Mouse (Mus musculus): ENCODE data around the gene Arf4.
A peak's percentile ranks its signal among the peaks of the same experiment; 100 is the strongest.

Arf4 gene

DNA sequence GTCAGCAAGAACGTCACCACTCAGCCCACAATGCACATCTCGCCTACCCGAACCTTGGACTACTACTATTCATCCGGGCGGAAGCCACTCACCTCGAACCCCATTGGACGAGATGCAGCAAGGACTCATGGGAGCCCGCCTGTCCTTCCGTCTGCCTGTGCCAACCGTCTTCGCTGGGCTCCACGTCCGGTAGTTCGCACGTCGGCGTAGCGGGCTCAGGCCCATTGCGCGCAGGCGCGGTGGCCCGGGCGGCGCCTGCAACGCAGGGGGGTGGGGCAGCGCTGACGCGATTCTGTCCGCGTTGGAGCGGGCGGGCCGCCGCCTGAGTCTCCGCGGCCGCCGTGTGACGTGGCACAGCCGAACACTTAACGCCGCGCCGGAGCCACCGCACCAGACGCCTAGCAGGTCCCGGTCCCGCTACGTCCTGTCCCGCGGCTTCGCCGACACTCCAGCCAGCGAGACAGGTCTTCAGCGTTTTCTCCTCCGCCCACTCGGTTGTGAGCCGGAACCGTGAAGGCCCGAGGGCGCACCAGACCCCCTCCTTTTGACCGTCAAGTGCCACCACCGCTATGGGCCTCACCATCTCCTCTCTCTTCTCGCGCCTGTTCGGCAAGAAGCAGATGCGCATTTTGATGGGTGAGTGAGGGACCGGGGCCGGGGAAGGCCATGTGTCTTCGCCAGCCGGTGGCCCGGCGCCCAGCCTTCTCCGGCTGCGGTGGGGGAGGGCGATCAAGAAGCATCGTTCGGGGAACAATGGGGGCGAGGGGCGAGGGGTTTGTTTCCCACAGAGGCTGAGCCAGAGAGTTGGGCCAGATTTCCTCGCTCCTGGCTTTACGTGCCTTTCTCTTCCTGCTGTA is at the start of gene Arf4:
Arf4 (plus strand) TSS at position 224 of the 857 bp plus-strand sequence.
- DNase-seq (ENCODE audit: low spot score in 2 of 2) = peak; percentile 99 to 100

DNA sequence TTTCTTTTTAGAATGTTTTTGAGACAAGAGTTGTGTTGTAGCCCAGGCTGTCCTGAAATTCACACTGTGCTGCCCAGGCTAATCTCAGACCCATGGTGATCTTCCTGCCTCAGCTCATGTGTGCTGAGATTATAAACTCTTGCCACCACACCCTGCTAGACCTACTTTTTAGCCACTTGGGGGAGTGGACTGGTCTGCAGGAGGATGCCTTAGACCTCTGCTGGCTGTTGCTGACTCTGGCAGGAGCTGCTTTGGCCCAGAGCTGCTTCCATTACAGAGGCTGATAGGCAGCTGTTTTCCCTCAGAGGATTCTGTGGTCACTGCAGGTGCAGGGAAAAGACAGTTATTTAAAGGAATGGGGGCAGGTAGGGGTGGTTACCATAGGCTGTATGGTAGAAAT is 46.5 kb upstream of the Arf4 start:
- DNase-seq (ENCODE audit: low spot score in 2 of 2) = no peak

DNA sequence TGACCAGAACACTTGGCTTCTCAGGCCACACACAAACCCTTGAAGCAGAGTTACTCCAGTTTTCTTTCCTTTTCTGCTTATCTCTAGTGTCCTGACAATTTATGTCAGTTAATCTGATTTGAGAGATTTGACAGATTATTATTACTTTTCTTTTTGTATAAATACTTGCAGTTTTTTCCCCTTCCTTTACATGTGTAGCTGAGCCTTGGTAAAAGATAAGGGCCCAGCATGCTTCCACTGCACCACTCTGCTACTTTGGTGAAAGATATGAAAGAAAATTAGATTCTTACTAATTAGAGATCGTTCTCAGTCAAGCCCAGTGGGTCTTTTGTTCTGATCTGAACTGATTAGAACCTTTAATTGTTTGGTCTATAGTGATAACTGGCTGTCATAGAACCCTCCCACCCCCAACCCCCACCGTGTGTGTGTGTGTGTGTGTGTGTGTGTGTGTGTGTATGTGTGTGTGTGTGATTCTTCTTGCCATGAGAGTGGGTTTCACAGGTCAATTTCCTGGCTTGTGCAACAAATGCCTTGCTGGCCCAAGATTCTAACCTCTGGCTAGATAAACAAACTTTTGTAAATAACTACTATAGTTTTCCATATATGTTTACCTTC is 44.5 kb upstream of the Arf4 start:
- DNase-seq (ENCODE audit: low spot score in 2 of 2) = no peak

DNA sequence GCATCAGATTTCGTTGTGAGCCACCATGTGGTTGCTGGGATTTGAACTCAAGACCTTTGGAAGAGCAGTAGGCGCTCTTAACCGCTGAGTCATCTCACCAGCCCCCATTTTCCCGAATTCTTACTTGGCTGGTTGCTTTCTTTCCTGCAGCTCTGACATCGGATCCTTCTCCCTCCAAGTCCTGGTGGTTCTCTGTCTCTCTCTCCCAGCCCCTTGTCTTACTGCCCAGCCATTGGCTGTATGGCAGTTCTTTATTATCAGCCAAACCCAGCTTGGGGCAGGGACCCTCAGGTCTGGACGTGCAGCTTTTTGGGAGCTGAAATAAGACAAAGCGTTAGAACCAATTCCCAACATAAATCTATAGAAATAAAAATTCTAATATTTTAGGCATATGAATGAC is 42.7 kb upstream of the Arf4 start:
- no peak for DNase-seq (ENCODE audit: low spot score in 2 of 2)

DNA sequence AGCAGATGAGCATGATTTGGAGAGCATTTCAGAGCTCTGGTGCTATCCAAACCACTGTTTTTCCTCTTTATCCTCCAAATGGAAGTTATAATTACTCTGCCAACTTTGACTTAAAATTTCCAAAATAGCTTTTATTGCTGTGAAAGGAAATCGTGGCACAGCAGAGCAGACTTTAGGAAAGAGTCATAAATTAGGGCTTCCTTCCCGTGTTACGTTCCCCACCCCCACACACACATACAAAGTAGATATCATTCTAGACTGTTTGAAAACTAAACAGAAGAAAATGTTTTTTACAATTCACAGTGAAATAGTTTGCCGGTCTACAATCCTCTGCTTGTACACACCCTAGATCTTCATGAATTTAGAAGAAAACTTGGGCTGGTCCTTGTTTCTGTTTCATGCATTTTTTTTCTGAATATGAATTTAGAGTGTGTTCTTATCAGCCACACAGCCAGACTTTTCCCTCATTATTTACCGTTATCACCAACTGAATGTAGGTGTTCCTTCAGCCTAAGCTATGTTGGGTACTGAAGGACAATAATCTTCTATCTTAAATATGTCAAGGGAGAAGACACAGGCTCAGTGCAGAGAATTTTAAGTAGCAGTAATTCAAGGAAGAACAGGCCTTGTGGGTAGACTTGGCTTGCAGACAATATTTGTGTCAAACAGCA is 42.0 kb upstream of the Arf4 start:
- DNase-seq (ENCODE audit: low spot score in 2 of 2) = no peak

DNA sequence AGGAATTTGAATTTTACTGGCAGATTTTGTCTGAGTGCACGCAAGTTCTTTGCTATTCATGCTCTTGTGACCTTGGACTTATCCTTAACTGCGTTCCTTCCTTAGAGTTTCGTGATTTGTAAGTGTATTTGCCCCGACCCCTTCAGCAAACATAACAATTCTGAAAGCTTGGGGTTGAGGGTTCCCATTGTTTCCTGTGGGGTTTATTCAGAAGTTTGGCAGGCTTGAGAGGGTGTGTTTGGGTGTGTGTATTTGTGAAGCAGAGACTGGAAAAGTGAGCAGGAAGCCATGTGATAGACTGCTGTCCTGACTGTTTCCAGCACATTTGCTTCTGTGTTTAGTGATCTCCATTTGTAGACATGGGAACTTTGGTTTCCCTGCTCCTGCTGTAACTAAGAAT is 32.5 kb upstream of the Arf4 start:
- DNase-seq (ENCODE audit: low spot score in 2 of 2) = no peak

DNA sequence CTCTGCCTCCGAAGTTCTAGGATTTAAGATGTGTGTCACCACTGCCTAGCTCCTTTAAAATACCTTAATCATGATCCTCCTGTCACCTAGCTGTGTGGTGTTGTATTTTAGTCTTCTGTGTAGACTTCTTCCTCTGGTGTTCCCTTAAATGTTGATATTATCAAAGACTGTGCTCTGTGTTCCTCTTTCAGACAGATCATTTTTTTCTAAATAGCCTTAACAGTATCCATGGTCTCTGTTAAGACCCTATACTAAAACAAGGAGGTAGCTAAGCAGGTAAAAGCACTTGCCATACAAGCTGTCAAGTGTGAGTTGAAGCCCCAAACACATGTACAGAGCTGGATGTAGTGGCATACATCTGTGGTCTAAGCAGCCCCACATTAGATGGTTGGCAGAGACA is 28.2 kb upstream of the Arf4 start:
- no peak for DNase-seq (ENCODE audit: low spot score in 2 of 2)

DNA sequence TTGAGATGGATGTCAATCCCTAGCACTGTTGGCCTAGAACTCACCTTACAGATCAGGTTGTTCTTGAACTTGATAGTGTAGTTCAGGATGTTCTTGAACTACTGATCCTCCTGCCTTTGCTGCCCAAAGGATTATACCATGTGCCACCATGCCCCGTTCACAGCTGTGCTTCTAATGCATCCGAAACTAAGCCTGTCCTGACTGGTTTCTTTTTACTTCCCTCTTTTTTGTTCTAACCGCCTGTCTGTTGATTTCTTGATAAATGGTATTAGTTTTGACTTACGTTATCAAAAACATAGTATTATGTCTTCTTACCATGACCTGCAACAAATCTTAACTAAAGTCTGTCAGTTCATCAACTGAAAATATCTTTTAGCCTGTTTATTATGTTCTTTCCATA is 27.2 kb upstream of the Arf4 start:
- no peak for DNase-seq (ENCODE audit: low spot score in 2 of 2)

DNA sequence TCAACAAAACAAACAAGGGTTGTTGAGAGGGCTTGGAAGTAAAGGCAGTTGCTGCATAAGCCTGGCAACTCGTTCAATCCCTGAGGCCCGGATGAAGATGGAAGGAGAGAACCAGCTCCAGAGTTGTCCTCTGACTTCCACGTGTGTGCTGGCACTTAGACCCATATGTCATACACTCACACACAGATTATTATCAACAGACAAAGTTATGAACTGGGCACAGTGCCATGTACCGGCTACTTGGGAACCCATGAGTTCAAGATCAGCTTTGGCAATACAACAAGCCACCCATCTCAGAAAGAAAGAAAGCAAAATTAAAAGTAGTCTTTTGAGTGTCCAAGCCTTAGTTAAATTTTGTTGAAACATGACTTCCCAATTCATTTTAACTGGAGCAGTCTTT is 12.6 kb upstream of the Arf4 start:
- no peak for DNase-seq (ENCODE audit: low spot score in 2 of 2)

DNA sequence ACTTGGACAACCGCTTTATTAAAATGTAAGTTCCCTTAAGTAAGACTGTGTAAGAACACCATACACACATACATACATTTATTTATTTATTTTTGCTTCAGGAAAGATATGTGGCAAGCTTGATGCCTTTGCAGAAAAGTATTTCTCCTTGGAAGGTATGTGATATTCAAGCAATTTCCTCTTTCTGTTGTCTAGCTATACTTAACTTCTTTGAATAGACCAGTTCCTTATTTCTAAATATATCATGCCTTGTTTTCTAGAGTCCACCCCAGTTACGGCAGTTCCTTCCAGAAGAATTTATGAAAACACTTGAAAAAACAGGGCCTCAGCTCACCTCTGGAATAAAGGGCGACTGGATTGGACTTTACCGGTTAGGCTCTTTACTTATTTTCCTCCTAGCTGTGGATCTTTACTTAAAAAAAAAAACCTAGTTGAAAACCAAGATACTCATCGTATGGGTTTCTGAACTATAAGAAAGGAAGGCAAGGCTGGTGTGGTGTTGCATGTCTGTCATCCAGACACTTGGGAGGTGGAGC is 11.2 kb upstream of the Arf4 start:
- DNase-seq (ENCODE audit: low spot score in 2 of 2) = no peak

DNA sequence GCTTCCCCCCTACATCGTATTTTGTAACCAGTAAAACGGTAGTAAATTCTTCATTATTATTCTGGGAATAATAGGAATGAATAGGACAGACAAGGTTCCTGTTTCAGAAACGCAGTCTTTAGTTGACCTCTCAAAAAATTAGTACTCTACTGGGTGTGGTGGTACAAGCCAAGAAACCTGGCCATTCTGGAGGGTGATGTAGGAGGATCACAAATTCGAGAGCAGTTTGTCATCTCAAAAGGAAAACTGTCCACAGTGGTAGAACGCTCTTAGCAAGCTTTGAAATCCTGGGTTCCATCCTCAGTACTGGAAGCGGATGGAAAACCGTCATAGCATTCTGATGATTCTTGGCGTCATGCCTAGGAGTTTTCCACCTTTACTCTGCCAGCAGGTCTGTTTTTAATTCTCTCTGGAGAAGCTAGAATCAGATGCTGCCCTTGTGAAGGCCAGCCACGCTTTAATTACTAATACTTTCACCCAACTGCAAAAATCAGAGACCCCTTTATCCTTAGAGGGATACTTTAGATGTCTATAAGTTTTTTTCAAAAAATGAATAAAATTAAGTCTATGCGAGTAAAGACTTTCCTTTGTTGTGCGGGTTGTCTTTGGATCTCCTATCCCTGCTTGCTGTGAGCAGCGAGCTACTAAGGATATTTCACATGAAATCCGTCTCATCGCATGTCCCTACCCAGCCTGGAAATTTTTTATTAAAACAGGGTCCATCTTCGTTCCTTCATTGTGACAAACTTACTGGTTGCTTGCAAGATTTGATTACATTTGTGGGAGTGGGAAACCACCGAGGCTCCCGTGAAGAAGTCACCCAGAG is 636 bp upstream of the Arf4 start:
- peak; percentile 39 to 58 for DNase-seq (ENCODE audit: low spot score in 2 of 2)

DNA sequence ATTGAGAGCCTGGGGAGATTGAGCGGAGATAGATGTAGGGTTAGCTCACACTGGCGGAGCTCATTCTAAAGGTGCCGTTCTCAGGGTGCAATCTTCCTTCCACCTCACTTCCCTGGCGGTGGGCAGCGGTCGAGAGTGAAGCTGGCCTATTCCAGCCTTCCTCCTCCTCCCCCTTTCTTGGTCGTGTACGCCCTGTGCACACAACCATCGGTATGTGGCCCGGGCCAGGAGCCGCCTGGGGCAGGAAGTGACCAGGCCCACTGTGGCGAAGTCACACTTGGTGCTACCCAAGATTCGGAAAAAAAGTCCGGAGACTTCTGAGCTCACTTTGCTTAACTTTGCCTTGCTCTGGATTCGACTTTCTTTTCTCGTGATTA is 822 bp downstream of the Arf4 start:
- DNase-seq (ENCODE audit: low spot score in 2 of 2) = peak; percentile 63 to 73

DNA sequence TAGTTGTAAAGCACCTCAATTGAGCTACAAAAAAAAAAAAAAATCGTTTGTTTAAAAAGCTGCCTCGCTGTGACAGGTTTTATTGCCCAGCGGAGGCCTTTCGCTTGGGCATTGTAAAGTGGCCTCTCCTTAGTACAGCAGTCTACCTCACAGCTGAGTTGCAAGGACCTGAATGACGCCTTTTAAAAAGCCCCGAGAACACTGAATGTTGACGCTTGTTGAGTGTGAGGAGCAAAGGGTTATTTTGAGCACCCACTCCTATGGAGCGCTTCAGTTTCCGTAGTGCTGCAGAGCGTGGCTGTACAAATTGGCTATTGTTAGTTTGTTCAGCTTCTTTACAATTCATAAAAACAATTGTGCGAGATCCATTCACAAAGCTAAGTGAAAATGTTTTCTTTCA is 1.4 kb downstream of the Arf4 start:
- no peak for DNase-seq (ENCODE audit: low spot score in 2 of 2)

DNA sequence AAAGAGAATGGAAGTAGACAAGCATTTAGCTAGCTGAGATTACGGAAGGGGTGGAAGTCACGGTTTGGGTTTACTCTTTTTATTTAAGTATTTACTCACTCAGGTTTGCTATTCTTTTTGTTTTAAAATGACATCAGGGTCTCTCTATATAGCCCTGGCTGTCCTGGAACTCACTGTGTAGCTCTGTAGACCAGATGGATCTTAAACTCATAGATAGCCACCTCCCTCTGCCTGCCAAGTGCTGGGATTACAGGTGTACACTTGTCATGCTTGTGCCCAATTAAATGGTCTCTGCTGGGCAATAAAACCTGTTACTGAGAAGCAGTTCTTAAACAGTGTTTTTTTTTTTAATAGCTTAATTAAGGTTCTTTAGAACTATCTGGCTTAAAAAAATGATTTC is 2.1 kb downstream of the Arf4 start:
- DNase-seq (ENCODE audit: low spot score in 2 of 2) = no peak

DNA sequence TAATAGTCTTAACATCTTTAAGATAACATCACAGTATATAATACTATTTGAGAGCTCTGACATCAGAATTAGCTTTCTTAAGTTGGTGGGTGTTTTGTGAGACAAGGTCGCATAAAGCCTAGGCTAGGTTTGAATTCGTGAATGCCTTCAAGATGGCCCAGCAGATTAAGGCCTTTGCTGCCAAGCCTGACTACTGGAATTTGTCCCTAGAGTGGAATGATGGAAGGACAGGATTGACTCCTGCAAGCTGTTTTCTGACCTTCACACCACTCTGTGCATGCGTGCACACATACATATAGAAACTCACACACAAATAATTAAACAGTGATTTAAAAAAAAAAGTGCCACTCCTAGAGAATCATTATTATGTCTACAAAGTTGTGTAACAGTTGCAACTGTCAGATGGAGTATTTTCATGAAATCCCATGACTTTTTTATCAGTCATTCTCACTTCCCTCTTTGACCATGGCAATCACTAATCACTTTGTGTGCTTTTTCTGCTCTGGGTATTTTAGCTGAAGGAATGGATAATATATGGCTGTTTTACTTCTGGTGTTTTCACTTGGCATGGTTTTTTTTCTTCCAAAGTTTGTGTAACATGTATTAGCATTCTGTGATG is 5.2 kb downstream of the Arf4 start:
- DNase-seq (ENCODE audit: low spot score in 2 of 2) = no peak

DNA sequence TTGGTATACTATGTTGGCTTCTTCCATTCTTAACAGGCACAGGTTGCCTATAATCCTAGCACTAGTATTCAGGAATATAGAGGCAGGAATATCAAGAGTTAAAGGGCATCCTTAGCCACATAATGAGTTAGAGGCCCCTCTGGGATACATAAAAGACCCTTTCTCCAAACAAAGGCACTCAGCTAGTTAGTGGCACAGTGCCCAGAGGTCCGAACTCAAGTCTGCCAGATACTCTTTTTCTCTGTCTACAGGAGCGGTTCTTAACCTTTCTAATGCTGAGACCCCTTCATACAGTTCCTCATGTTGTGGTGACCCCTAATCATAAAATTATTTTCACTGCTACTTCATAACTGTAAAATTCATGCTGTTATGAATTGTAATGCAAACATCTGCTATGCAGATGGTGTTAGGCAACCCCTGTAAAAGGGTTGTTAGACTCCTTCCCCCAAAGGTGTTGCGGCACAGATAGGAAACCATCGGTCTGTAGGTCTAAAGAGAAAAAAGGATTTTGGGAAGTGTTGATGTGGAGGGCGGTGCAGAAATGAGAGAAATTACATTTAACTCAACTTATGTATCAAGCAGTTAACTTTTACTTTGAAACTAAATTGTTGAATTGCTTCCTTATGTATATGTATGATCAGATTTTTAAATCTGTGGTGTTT is 8.2 kb downstream of the Arf4 start:
- DNase-seq (ENCODE audit: low spot score in 2 of 2) = no peak

DNA sequence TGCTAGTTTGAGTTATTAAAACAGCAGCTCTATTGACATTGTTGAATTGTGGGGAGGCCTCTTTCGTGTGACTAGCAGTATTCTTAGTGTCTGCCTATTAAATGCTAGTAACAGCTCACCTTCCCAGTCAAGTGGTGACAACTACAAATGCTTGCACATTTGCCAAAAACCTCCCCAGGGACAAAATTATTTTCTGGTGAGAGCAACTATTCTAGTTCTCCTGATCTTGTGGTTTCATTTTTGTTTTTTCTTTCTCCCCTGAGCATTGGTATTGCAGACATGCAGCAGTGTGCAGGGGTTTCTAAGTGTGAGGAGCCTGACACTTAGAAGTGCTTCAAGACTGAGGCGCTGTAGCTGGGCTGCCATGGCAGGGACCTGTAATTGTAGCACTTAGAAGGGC is 9.9 kb downstream of the Arf4 start:
- no peak for DNase-seq (ENCODE audit: low spot score in 2 of 2)

DNA sequence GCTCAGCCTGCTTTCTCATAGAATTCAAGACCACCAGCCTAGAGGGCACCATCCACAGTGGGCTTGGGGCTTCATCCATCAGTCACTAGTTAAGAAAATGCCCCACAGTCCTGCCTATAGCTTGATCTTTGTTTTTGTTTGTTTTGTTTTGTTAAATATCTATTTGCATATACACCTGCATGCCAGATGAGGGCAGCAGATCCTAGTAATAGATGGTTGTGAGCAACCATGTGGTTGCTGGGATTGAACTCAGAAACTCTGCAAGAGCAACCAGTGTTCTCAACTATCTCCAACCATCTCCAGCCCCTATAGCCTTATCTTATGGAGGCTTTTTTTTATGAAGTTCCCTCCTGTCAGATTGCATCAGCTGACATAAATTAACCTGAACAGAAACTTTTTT is 14.0 kb downstream of the Arf4 start:
- DNase-seq (ENCODE audit: low spot score in 2 of 2) = no peak

DNA sequence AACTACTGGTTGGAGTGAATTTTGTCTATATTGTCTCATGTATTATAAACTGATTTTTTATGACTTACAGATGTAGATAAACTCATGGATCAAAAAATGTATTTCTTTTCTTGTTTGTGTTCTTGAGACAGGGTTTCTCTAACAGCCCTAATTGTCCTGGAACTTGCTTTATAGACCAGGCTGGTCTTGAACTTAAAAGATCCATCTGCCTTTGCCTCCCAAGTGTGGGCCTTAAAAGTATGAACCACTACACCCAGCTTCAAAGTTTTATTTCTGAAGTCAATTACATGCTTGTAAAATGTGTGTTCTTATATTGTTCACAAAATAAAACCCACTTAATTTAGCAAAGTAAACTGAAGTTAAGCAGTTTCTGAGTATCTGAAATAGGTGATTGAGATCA is 20.3 kb downstream of the Arf4 start:
- DNase-seq (ENCODE audit: low spot score in 2 of 2) = no peak

DNA sequence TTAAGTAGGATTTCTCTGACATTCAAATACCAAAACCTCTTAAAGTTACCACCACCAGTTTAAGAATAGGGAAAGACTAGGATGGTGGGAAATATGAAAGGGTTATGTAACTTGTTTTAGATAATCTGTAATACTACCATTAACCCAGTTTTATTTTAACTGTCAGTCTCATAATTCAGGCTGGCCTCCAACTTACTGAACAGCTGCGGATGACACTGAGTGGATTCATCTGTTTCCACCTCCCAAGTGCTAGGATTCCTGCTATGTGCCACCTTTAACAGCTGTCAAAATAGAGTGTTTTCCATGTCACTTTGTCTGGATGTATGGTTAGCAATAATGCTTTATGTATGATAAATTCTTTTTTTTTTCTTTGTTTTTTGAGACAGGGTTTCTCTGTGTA is 22.4 kb downstream of the Arf4 start:
- no peak for DNase-seq (ENCODE audit: low spot score in 2 of 2)

DNA sequence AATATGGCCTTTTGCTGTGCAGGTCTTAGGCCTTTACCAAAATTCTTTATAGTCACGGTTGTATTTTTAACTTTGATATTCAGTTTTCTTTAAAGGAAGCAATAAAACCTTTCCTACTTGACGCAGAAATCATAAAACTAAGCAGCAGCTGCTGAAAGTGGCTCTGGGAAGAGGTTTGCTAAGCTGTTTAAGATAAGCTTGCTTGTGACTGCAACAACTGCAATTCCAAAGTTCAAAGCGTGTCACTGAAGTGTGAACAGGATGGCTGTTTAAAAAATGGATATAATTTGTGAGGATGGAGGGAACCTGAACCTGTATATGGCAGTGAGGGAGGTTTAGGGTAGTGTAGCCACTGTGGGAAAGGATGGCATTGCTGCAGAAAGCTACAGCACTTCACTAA is 24.1 kb downstream of the Arf4 start:
- DNase-seq (ENCODE audit: low spot score in 2 of 2) = no peak
